Mouse (Mus musculus) intestine, embryonic 15.5 days (tissue): ENCODE data around the gene Snd1. TPM values are rescaled to one million over a fixed set of nuclear protein-coding genes. Genes with fewer than 3 reads are reported as not detected.
"Not testable (repeated sequence)": the region's sequence is repeated elsewhere in the genome, so short reads cannot be mapped to it uniquely, and the experiment has no call there.

ENCODE experiments used
- ATAC-seq: fragments of 200-750 bp; cut with Nextera tagmentation; 2 replicates; pipeline ENCODE4 v1.8.0; 2017; ENCODE audit warnings: moderate TSS enrichment, moderate library complexity
- H3K27ac ChIP-seq: fragments of 300-500 bp; sonication (generic); 2 replicates; pipeline ENCODE4 v1.5.1; 2015; ENCODE audit warnings: mild to moderate bottlenecking, inconsistent platforms
- H3K27me3 ChIP-seq: fragments of 300-500 bp; sonication (generic); replicated peaks from 2 replicates; pipeline ENCODE4 v1.6.1; 2015; ENCODE audit warnings: inconsistent platforms
- H3K36me3 ChIP-seq: fragments of 300-500 bp; sonication (generic); 2 replicates; pipeline ENCODE4 v1.6.1; 2015; ENCODE audit warnings: inconsistent platforms
- H3K4me1 ChIP-seq: fragments of 300-500 bp; sonication (generic); replicated peaks from 2 replicates; pipeline ENCODE4 v1.6.1; 2015; ENCODE audit warnings: inconsistent platforms
- H3K4me2 ChIP-seq: fragments of 300-500 bp; sonication (generic); replicated peaks from 2 replicates; pipeline ENCODE4 v1.6.1; 2015; ENCODE audit warnings: mild to moderate bottlenecking, inconsistent platforms
- H3K4me3 ChIP-seq: fragments of 300-500 bp; sonication (generic); replicated peaks from 2 replicates; pipeline ENCODE4 v1.5.1; 2015; ENCODE audit warnings: inconsistent platforms
- H3K9ac ChIP-seq: fragments of 300-500 bp; sonication (generic); 2 replicates; pipeline ENCODE4 v1.6.1; 2015; ENCODE audit warnings: inconsistent platforms
- H3K9me3 ChIP-seq: fragments of 300-500 bp; sonication (generic); 2 replicates; pipeline ENCODE4 v1.6.1; 2016; ENCODE audit warnings: inconsistent platforms
- WGBS: fragments of 180-500 bp; shearing (Covaris S2); methylation state at CpG from one replicate; pipeline ENCODE4 v1.1.7; 2015; 5-methylcytosine and 5-hydroxymethylcytosine counted together
- polyA plus RNA-seq: library from polyadenylated mRNA; unstranded; fragments of >200 nt; fragmentation: Nextera tagmentation; extraction: Ambion mirVana; gene quantifications from 2 replicates; pipeline ENCODE4 v1.2.1, GENCODE M21; 2015

Snd1 gene
- polyA plus RNA-seq, 1 experiment from 2014 or later: 128 TPM

DNA sequence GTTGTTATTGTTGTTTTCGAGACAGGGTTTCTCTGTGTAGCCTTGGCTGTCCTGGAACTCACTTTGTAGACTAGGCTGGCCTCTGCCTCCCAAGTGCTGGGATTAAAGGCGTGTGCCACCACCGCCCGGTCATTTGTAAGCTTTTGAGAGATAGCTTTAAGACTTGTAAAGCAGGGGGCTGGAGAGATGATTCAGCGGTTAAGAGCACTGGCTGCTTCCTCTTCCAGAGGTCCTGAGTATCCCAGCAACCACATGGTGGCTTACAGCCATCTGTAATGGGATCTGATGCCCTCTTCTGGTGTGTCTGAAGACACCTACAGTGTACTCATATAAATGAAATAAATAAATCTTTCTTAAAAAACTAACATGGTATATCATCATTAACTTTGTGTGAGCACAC lies 45.8 kb downstream of the Snd1 start:
- not testable (repeated sequence) for H3K9ac ChIP-seq, H3K4me2 ChIP-seq, H3K4me1 ChIP-seq, H3K27ac ChIP-seq, H3K27me3 ChIP-seq, H3K9me3 ChIP-seq, ATAC-seq, H3K36me3 ChIP-seq, H3K4me3 ChIP-seq
- 82% methylated on average over 5 of the region's 5 CpGs for WGBS

DNA sequence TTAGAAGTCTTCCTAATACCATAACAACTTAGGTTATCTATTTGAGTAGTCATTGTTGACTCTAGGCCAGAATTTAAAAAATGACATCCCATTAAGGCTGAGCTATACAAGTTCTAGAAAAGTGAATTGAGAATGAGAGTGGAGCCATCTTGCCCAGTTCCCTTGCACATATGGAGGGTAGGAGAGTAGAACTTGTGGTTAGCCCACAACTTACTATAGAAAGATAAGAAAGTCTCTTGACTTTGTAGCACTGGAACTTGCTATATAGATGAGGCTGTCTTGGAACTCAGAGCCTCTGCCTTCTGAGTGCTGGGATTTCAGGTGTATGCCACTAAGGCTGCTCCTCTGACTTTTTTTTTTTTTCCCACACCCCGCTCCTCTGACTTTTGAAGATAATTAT lies 46.5 kb downstream of the Snd1 start:
- Histone ChIP-seq H3K4me1 (no peaks in the 10 kb centered on the region), H3K27ac (no peak overlapping the region), H3K27me3 (no peaks in the 10 kb centered on the region), H3K9ac (no peak overlapping the region), H3K4me2 (no peak overlapping the region), H3K36me3 (0 out of 2 replicates have a peak, but pooled peaks cover 9% of the 10 kb centered on the region), H3K9me3 (no peaks in the 10 kb centered on the region), H3K4me3 (no peak overlapping the region)
- ATAC-seq: no peak
- 97% methylated on average over 1 of the region's 1 CpGs for WGBS

DNA sequence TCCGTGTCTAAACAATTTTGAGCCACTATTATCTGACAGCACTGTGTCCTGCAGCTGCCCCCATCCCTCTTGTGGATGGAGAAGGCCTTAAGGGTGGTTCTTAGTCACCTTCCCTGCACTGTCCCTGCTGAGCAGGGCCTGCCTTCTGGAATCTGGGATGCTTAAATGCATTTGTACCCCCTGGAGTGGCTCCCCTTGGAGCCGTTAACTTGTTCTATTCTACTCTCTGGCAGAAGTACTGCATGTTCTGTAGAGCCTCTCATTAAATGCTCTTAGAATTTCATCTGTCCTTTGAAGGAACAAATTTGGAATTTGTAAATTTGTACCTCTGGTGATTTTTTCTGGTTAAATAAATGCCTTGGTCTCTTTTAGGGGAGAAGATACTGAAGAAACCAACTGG lies 50.6 kb downstream of the Snd1 start:
- H3K9me3 ChIP-seq: no peaks in the 10 kb centered on the region
- peaks cover 19% of the 10 kb centered on the region; the same call in 1 of the 2 replicates for H3K36me3 ChIP-seq
- H3K9ac ChIP-seq: no peak overlapping the region
- 81% methylated on average over 2 of the region's 2 CpGs for WGBS
- no peak overlapping the region for H3K4me2 ChIP-seq
- H3K4me1 ChIP-seq: no peaks in the 10 kb centered on the region
- H3K27ac ChIP-seq: no peak overlapping the region
- no peak for ATAC-seq
- H3K4me3 ChIP-seq: no peak overlapping the region
- no peaks in the 10 kb centered on the region for H3K27me3 ChIP-seq

DNA sequence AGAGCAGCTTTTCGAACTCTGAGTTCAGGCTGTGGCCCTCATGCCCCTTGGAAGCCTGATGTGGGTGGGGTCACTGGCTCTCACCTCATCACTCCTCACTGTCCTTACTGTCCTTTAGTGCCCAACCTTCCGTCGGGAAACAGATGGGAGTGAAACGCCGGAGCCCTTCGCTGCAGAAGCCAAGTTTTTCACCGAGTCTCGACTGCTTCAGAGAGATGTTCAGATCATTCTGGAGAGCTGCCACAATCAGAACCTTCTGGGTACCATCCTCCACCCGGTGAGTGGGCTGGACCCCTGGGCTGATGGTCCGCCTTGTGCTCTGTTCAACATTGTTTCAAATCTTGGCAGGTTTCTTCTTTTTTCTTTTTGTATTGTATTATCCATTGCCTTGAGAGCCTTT lies 52.5 kb downstream of the Snd1 start:
- 90% methylated on average over 10 of the region's 10 CpGs for WGBS
- H3K27ac ChIP-seq: no peak overlapping the region
- no peak overlapping the region for H3K4me2 ChIP-seq
- H3K9me3 ChIP-seq: no peaks in the 10 kb centered on the region
- no peaks in the 10 kb centered on the region for H3K27me3 ChIP-seq
- no peaks in the 10 kb centered on the region for H3K4me1 ChIP-seq
- no peak overlapping the region for H3K4me3 ChIP-seq
- H3K9ac ChIP-seq: no peak overlapping the region
- peaks cover 20% of the 10 kb centered on the region; the same call in 1 of the 2 replicates for H3K36me3 ChIP-seq
- no peak for ATAC-seq

GRCm38 (mm10) chr6:28528208-28528607 lies 53.3 kb downstream of the Snd1 start:
- Histone ChIP-seq H3K4me1 (no peaks in the 10 kb centered on the region), H3K27ac (no peak overlapping the region), H3K9me3 (no peaks in the 10 kb centered on the region), H3K9ac (no peak overlapping the region), H3K4me3 (no peak overlapping the region), H3K27me3 (no peaks in the 10 kb centered on the region), H3K4me2 (no peak overlapping the region), H3K36me3 (peaks cover 20% of the 10 kb centered on the region; the same call in 1 of the 2 replicates)
- no peak for ATAC-seq
- 86% methylated on average over 6 of the region's 6 CpGs for whole genome bisulfite sequencing

DNA sequence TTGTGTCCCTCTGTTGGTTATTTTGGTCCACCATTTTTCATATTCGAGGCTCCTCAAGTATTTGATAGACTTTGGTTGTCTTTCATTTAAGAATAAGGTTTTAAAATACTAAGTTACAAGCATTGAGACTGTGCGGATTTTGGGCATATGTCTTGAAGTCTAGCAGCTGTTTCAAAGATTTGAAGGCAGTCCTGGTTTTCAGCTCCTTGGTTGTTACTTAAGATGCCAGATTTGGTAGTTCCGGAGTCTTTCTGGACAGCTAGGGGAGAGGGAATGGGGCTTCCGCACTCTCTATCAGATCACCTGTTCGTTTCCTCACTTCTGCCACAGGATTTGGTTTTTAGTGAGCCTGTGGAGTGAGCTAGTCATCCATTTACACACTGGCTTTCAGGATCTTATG lies 61.5 kb downstream of the Snd1 start:
- WGBS: 93% methylated on average over 5 of the region's 5 CpGs
- no peak overlapping the region for H3K27ac ChIP-seq
- no peak for ATAC-seq

GRCm38 (mm10) chr6:28537851-28538527 lies 63.0 kb downstream of the Snd1 start:
- 78% methylated on average over 10 of the region's 10 CpGs for WGBS
- ATAC-seq: no peak

More for the DNA sequence above, 61.5 kb downstream of the Snd1 start:
- H3K4me3 ChIP-seq: no peak overlapping the region
- H3K9me3 ChIP-seq: no peaks in the 10 kb centered on the region
- no peaks in the 10 kb centered on the region for H3K4me1 ChIP-seq
- no peak overlapping the region for H3K4me2 ChIP-seq
- no peak overlapping the region for H3K9ac ChIP-seq
- no peaks in the 10 kb centered on the region for H3K27me3 ChIP-seq
- H3K36me3 ChIP-seq: peaks cover 15% of the 10 kb centered on the region

GRCm38 (mm10) chr6:28542298-28542701 lies 67.4 kb downstream of the Snd1 start:
- ATAC-seq: no peak
- H3K27me3 ChIP-seq: no peaks in the 10 kb centered on the region
- H3K9ac ChIP-seq: no peak overlapping the region
- H3K4me3 ChIP-seq: no peak overlapping the region
- no peaks in the 10 kb centered on the region for H3K4me1 ChIP-seq
- 82% methylated on average over 6 of the region's 6 CpGs for WGBS
- H3K27ac ChIP-seq: no peak overlapping the region
- H3K36me3 ChIP-seq: peaks cover 11% of the 10 kb centered on the region; the same call in 1 of the 2 replicates
- no peak overlapping the region for H3K4me2 ChIP-seq
- no peaks in the 10 kb centered on the region for H3K9me3 ChIP-seq

More at GRCm38 (mm10) chr6:28537851-28538527, 63.0 kb downstream of the Snd1 start:
- no peaks in the 10 kb centered on the region for H3K9me3 ChIP-seq
- no peak overlapping the region for H3K4me2 ChIP-seq
- H3K9ac ChIP-seq: no peak overlapping the region
- H3K4me3 ChIP-seq: no peak overlapping the region
- no peaks in the 10 kb centered on the region for H3K4me1 ChIP-seq
- H3K27me3 ChIP-seq: no peaks in the 10 kb centered on the region
- peaks cover 15% of the 10 kb centered on the region for H3K36me3 ChIP-seq
- no peak overlapping the region for H3K27ac ChIP-seq

DNA sequence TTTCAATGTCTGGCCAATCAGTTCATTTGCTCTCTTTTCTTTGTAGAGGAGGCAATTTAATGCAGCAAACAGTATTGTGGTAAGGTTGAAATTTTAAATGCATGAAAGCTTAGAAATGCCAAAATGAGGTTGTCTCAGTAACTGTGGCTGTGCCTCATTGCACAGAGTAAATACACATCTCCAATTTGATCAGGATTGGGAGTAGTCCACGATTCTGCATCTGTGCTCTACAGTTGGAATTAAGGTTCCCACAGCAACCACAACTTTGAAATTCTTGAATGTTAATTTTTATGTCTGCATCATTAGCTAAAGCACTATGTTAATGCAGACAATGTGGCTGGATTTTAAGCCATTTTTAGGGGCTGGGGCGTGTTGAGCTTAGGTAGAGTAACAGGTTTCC lies 72.0 kb downstream of the Snd1 start:
- no peaks in the 10 kb centered on the region for H3K27me3 ChIP-seq
- WGBS: 93% methylated on average over 2 of the region's 2 CpGs
- no peak overlapping the region for H3K4me2 ChIP-seq
- H3K36me3 ChIP-seq: 0 out of 2 replicates have a peak, but pooled peaks cover 5% of the 10 kb centered on the region
- no peaks in the 10 kb centered on the region for H3K9me3 ChIP-seq
- H3K4me3 ChIP-seq: no peak overlapping the region
- ATAC-seq: no peak
- H3K4me1 ChIP-seq: no peaks in the 10 kb centered on the region
- H3K27ac ChIP-seq: no peak overlapping the region
- H3K9ac ChIP-seq: no peak overlapping the region

DNA sequence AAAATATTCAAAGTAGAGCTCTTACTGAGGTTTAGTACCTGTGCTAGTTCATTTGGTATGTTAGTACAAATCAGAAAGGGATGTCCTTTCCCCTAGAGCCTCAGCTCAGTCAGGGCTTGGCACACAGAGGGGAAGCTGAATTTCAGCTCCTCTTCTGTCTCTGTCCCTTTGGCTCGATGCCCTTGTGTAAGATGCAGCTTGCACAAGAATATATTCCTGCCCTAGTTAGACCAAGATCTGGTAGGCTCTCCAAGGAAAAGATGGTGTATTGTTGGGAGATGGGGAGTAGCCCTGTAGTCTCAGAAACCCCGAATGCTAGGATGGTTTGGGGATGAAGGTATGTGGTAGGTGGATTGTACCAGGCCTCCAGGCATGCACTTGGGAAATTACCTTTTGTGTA lies 74.4 kb downstream of the Snd1 start:
- H3K9me3 ChIP-seq: no peaks in the 10 kb centered on the region
- 89% methylated on average over 2 of the region's 2 CpGs for WGBS
- H3K36me3 ChIP-seq: 0 out of 2 replicates have a peak, but pooled peaks cover 5% of the 10 kb centered on the region
- H3K27ac ChIP-seq: no peak overlapping the region
- H3K4me1 ChIP-seq: no peaks in the 10 kb centered on the region
- no peak for ATAC-seq
- no peaks in the 10 kb centered on the region for H3K27me3 ChIP-seq
- no peak overlapping the region for H3K9ac ChIP-seq
- H3K4me3 ChIP-seq: no peak overlapping the region
- no peak overlapping the region for H3K4me2 ChIP-seq

- no peaks in the 10 kb centered on the region for H3K27me3 ChIP-seq
- no peak overlapping the region for H3K4me3 ChIP-seq
- H3K4me2 ChIP-seq: no peak overlapping the region
- H3K4me1 ChIP-seq: no peaks in the 10 kb centered on the region
- H3K9ac ChIP-seq: no peak overlapping the region
- H3K36me3 ChIP-seq: peaks cover 5% of the 10 kb centered on the region; the same call in 1 of the 2 replicates
- no peak overlapping the region for H3K27ac ChIP-seq
- H3K9me3 ChIP-seq: no peaks in the 10 kb centered on the region
- ATAC-seq: no peak
- WGBS: 77% methylated on average over 7 of the region's 7 CpGs
Observed at GRCm38 (mm10) chr6:28550255-28551004, 75.5 kb downstream of the Snd1 start.

- no peak for ATAC-seq
- H3K27ac ChIP-seq: no peak overlapping the region
- H3K4me3 ChIP-seq: no peak overlapping the region
- H3K27me3 ChIP-seq: no peaks in the 10 kb centered on the region
- no peaks in the 10 kb centered on the region for H3K4me1 ChIP-seq
- H3K36me3 ChIP-seq: peaks cover 4% of the 10 kb centered on the region; the same call in 1 of the 2 replicates
- no peaks in the 10 kb centered on the region for H3K9me3 ChIP-seq
- WGBS: 85% methylated on average over 1 of the region's 1 CpGs
- H3K4me2 ChIP-seq: no peak overlapping the region
- no peak overlapping the region for H3K9ac ChIP-seq
Observed at GRCm38 (mm10) chr6:28554470-28554869, 79.5 kb downstream of the Snd1 start.
